Mouse (Mus musculus): Measurements from ENCODE around the gene Cdon. TPM values are rescaled to one million over a fixed set of nuclear protein-coding genes. Genes with fewer than 3 reads are reported as not detected.

Cdon gene
- polyA plus RNA-seq, 1 experiment from 2014 or later, result 23.4 TPM

GRCm38 (mm10) chr9:35508234-35508633 lies 87.3 kb downstream of the Cdon start:
- 49% methylated on average over 8 of the region's 8 CpGs for WGBS
- Histone ChIP-seq H3K27ac (0 out of 2 replicates have a peak overlapping the region, but pooled peaks have one; percentile 25), H3K36me3 (replicated peaks) (peaks cover 26% of the 10 kb centered on the region), H3K27me3 (0 out of 2 replicates have a peak, but pooled peaks cover 4% of the 10 kb centered on the region), H3K4me3 (replicated peaks) (no peak overlapping the region), H3K9ac (no peak overlapping the region), H3K9me3 (no peaks in the 10 kb centered on the region), H3K4me1 (peaks cover 2% of the 10 kb centered on the region; the same call in 1 of the 2 replicates), H3K4me2 (no peak overlapping the region)
- ATAC-seq (ENCODE audit: low FRiP score), result no peak

DNA sequence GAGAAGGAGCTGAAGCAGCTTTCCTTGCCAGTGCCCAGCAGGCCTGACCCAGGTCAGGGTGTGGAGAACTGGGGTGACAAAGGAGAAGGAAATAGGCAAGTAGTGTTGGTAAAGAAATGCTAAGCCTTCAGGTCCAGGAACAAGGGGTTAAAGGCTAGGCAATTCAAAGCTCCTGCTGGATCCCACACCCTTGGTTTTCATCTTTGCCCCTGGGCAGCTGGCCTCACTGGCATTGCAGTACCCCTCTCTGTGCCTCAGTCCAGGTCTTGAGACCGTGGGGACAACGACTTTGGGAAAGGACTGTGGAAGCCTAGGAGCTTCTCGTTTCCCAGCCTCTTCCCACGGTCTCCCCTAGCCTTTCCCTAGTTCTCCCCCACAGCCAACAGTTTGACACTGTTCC lies 93.0 kb downstream of the Cdon start:
- no peaks in the 10 kb centered on the region for H3K9me3 ChIP-seq
- no peak overlapping the region for H3K9ac ChIP-seq
- ATAC-seq (ENCODE audit: low FRiP score), result no peak
- no peak overlapping the region for H3K4me2 ChIP-seq
- no peak overlapping the region for H3K27ac ChIP-seq
- no peak overlapping the region for H3K4me3 ChIP-seq (replicated peaks)
- H3K36me3 ChIP-seq (replicated peaks), result no peaks in the 10 kb centered on the region
- 0 out of 2 replicates have a peak, but pooled peaks cover 4% of the 10 kb centered on the region for H3K27me3 ChIP-seq
- WGBS, result 93% methylated on average over 4 of the region's 4 CpGs
- no peaks in the 10 kb centered on the region for H3K4me1 ChIP-seq

DNA sequence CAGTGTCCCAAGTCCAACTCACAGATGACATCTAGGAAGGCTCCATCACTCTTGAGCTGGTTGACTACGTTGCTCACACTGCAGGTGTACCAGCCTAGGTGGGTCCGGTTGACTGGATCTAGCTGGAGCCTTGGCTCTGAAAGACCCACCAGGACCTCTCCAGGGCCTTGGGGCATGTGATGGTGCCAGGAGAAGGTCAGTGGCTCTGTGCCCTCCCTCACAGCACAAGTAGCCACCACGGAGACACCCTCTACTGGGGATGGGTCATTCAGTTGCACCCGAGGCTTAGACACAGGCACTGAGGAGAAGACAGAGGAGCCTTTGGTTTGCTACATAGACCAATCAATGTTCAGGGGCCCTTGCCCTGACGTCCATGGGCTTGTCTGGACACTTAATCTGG lies 95.3 kb downstream of the Cdon start:
- Histone ChIP-seq H3K27ac (no peak overlapping the region), H3K4me2 (no peak overlapping the region), H3K4me1 (no peaks in the 10 kb centered on the region), H3K9ac (no peak overlapping the region), H3K9me3 (no peaks in the 10 kb centered on the region), H3K36me3 (replicated peaks) (no peaks in the 10 kb centered on the region), H3K27me3 (0 out of 2 replicates have a peak, but pooled peaks cover 3% of the 10 kb centered on the region), H3K4me3 (replicated peaks) (no peak overlapping the region)
- ATAC-seq (ENCODE audit: low FRiP score), result no peak
- WGBS, result 83% methylated on average over 5 of the region's 5 CpGs

DNA sequence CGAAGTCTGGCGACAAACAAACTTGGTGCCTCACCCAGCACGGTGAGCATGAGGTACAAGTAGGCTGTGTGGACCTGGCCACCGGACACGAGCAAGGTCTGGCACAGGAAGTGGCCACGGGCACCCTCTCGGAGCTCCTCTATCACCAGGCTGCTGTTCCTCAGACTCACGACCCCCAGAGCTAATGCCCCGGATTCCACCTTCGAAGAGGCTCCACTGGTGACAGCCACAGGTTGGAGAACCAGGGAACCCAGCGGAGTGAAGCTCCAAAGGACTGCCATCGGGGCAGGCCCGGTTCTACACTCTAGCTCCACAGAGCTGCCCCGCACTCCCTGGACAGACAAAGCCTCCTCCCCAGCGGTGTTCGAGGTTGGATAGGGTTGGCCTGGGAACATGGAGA lies 95.8 kb downstream of the Cdon start:
- H3K36me3 ChIP-seq (replicated peaks), result no peaks in the 10 kb centered on the region
- H3K27ac ChIP-seq, result no peak overlapping the region
- ATAC-seq (ENCODE audit: low FRiP score), result no peak
- H3K9ac ChIP-seq, result no peak overlapping the region
- H3K4me3 ChIP-seq (replicated peaks), result no peak overlapping the region
- no peaks in the 10 kb centered on the region for H3K9me3 ChIP-seq
- H3K27me3 ChIP-seq, result peaks cover 6% of the 10 kb centered on the region; the same call in 1 of the 2 replicates
- 90% methylated on average over 16 of the region's 16 CpGs for WGBS
- H3K4me2 ChIP-seq, result no peak overlapping the region
- H3K4me1 ChIP-seq, result no peaks in the 10 kb centered on the region

DNA sequence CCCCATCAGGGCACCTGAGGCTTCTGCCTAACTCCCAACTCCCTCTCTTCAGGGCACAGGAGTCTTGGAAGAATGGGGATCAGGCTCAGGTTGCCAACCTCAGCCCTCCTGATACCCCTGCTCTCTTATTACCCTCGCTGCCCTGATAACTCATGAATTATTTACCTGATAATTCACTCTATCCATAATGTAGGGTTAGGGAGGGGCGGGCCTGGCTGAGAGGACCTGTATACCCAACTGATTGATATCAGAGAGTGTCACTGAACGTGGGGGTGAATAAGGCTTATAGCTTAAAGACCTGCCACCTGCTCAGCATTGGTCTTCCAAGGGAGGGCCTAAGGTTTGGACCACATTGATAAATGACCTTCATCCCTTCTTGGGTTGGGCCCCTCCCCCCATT lies 97.2 kb downstream of the Cdon start, which contains the start of gene Gm1113:
Gm1113 (minus strand) TSS at position 101 of the 400 bp plus-strand sequence.
- ATAC-seq (ENCODE audit: low FRiP score), result no peak
- Histone ChIP-seq H3K27me3 (peaks cover 7% of the 10 kb centered on the region; the same call in 1 of the 2 replicates), H3K9me3 (no peaks in the 10 kb centered on the region), H3K9ac (no peak within 1 kb of the TSS), H3K4me1 (peaks cover 5% of the 10 kb centered on the region; the same call in 1 of the 2 replicates), H3K36me3 (replicated peaks) (no peaks in the 10 kb centered on the region), H3K4me3 (replicated peaks) (no peak within 1 kb of the TSS), H3K4me2 (no peak within 1 kb of the TSS), H3K27ac (no peak within 1 kb of the TSS)
- WGBS, result 81% methylated on average over 3 of the region's 3 CpGs

- Histone ChIP-seq H3K4me1 (peaks cover 15% of the 10 kb centered on the region), H3K4me3 (replicated peaks) (no peak overlapping the region), H3K9me3 (no peaks in the 10 kb centered on the region), H3K27me3 (peaks cover 12% of the 10 kb centered on the region; the same call in 1 of the 2 replicates), H3K27ac (no peak overlapping the region), H3K9ac (no peak overlapping the region), H3K4me2 (no peak overlapping the region), H3K36me3 (replicated peaks) (no peaks in the 10 kb centered on the region)
- ATAC-seq (ENCODE audit: low FRiP score), result no peak
- WGBS, result 89% methylated on average over 6 of the region's 6 CpGs
Measured at GRCm38 (mm10) chr9:35520631-35521348, 99.9 kb downstream of the Cdon start.

DNA sequence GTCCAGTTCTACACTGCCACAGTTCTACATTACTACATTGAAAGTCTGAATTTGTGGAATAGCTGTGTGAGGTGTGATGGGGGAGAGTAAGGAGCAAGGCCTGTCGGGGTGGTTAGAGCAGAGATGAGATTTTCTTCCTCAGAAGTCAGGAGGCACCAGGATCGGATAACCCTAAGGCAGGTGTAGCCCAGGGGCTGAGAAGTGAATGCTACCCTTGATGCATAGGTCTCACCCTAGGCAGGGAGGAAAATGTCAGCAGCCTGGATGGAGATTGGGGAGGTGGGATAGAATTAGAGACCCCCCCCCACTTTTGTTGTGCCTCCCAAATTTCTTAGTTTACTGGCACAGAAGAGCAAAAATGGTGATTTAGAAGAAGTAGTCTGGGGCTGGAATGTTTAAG lies 101.3 kb downstream of the Cdon start:
- Histone ChIP-seq H3K9me3 (no peaks in the 10 kb centered on the region), H3K4me2 (no peak overlapping the region), H3K27ac (no peak overlapping the region), H3K9ac (no peak overlapping the region), H3K27me3 (peaks cover 12% of the 10 kb centered on the region; the same call in 1 of the 2 replicates), H3K36me3 (replicated peaks) (no peaks in the 10 kb centered on the region), H3K4me1 (peaks cover 15% of the 10 kb centered on the region), H3K4me3 (replicated peaks) (no peak overlapping the region)
- WGBS, result 79% methylated on average over 2 of the region's 2 CpGs
- ATAC-seq (ENCODE audit: low FRiP score), result no peak

GRCm38 (mm10) chr9:35522821-35523515 lies 102.0 kb downstream of the Cdon start:
- Histone ChIP-seq H3K9me3 (no peaks in the 10 kb centered on the region), H3K4me3 (replicated peaks) (no peak overlapping the region), H3K9ac (no peak overlapping the region), H3K27me3 (peaks cover 12% of the 10 kb centered on the region; the same call in 1 of the 2 replicates), H3K36me3 (replicated peaks) (no peaks in the 10 kb centered on the region), H3K4me2 (no peak overlapping the region), H3K27ac (0 out of 2 replicates have a peak overlapping the region, but pooled peaks have one; percentile 63), H3K4me1 (peaks cover 15% of the 10 kb centered on the region)
- WGBS, result 78% methylated on average over 1 of the region's 1 CpGs
- ATAC-seq (ENCODE audit: low FRiP score), result no peak

GRCm38 (mm10) chr9:35523541-35523940 lies 102.6 kb downstream of the Cdon start:
- Histone ChIP-seq H3K9ac (no peak overlapping the region), H3K9me3 (no peaks in the 10 kb centered on the region), H3K4me3 (replicated peaks) (no peak overlapping the region), H3K4me2 (peak overlapping the region; percentile 19; the same call in 1 of the 2 replicates), H3K4me1 (peaks cover 15% of the 10 kb centered on the region), H3K27ac (peak overlapping the region; percentile 63), H3K27me3 (peaks cover 12% of the 10 kb centered on the region; the same call in 1 of the 2 replicates), H3K36me3 (replicated peaks) (no peaks in the 10 kb centered on the region)
- ATAC-seq (ENCODE audit: low FRiP score), result peak; percentile 69
- 24% methylated on average over 5 of the region's 5 CpGs for WGBS

DNA sequence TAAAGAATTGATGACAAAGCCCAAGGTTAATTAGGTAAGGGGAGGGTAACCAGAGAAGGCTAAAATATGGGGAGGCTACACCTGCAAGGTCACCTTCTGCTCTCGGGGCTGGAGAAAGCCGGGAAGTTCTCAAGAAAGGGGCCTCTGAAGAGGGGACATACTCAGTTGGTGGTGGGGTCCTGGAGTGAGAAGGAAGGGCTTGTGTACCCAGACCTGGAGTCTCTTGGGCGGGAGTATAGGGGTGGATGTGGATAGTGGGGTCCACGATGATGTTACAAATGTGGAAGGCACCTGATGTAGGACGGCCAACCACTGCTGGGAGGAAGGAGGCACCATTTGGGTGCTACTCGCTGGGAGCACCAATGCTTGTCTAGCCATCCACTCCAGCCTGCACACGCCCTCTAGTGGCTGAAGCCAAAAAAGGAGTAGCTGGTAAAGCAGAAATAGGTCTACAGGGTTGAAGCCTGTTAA lies 103.0 kb downstream of the Cdon start:
- Histone ChIP-seq H3K4me1 (peaks cover 15% of the 10 kb centered on the region), H3K36me3 (replicated peaks) (no peaks in the 10 kb centered on the region), H3K4me3 (replicated peaks) (no peak overlapping the region), H3K9me3 (no peaks in the 10 kb centered on the region), H3K9ac (no peak overlapping the region), H3K27ac (peak overlapping the region; percentile 63), H3K4me2 (peak overlapping the region; percentile 19; the same call in 1 of the 2 replicates), H3K27me3 (peaks cover 12% of the 10 kb centered on the region; the same call in 1 of the 2 replicates)
- 30% methylated on average over 7 of the region's 7 CpGs for WGBS
- ATAC-seq (ENCODE audit: low FRiP score), result peak; percentile 71

DNA sequence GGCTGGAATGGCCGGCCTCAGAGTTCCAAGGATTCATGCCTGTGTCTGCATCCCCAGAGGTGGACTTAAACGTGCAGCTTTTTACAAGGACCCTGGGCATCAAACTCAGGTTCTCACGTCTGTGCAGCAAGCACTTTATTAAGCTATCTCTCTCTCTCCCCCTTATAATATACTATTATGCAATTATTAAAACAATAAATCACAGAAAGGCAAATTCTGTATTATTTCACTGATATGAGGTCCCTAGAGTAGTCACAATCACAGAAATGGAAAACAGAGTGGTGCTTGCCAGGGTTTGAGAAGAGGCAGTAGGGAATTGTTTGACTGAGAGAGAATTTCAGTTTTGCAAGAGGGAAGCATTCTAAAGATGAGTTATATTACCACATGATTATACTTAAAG lies 108.2 kb downstream of the Cdon start:
- ATAC-seq (ENCODE audit: low FRiP score), result no peak

GRCm38 (mm10) chr9:35529796-35530195 lies 108.9 kb downstream of the Cdon start:
- Histone ChIP-seq H3K36me3 (replicated peaks) (no peaks in the 10 kb centered on the region), H3K4me1 (peaks cover 3% of the 10 kb centered on the region), H3K9ac (no peak overlapping the region), H3K9me3 (no peaks in the 10 kb centered on the region), H3K4me3 (replicated peaks) (no peak overlapping the region), H3K4me2 (no peak overlapping the region), H3K27me3 (peaks cover 6% of the 10 kb centered on the region; the same call in 1 of the 2 replicates), H3K27ac (no peak overlapping the region)
- 25% methylated on average over 1 of the region's 1 CpGs for WGBS
- ATAC-seq (ENCODE audit: low FRiP score), result no peak

More for the DNA sequence above, 108.2 kb downstream of the Cdon start:
- Histone ChIP-seq H3K4me1 (peaks cover 3% of the 10 kb centered on the region), H3K27me3 (peaks cover 6% of the 10 kb centered on the region; the same call in 1 of the 2 replicates), H3K4me3 (replicated peaks) (no peak overlapping the region), H3K4me2 (no peak overlapping the region), H3K27ac (no peak overlapping the region), H3K9me3 (no peaks in the 10 kb centered on the region), H3K9ac (no peak overlapping the region), H3K36me3 (replicated peaks) (no peaks in the 10 kb centered on the region)
- WGBS, result 62% methylated on average over 3 of the region's 3 CpGs

Data from forebrain, embryonic 12.5 days (tissue).